Mouse (Mus musculus): ENCODE measurements around the gene Fgd3.

Fgd3 gene

DNA sequence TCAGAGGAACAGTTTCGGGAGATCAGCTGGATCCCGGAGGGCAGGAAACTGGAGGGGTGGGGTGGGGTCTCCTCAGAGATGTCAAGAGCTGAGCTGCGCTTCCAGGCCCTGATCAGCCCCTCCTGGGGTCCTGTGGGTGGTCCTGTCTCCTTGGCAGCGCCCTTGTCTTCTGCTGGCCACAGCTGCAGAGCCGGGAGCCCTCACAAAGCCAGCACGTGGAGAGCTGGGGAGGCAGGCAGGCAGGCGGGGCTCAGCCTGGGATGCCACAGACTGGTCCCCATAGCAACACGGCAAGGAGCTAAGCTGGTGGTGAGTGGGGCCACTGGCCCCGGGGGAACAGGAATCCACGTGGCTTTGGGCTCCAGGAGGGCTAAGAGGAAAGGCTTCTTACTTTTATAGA is at the start of gene Fgd3:
Gene Fgd3 (minus strand): TSS at position 272 of the 400 bp plus-strand sequence.
- peak in 1 of 2 experiments; percentile 53 for DNase-seq (ENCODE audit: low spot score in 2 of 2)

DNA sequence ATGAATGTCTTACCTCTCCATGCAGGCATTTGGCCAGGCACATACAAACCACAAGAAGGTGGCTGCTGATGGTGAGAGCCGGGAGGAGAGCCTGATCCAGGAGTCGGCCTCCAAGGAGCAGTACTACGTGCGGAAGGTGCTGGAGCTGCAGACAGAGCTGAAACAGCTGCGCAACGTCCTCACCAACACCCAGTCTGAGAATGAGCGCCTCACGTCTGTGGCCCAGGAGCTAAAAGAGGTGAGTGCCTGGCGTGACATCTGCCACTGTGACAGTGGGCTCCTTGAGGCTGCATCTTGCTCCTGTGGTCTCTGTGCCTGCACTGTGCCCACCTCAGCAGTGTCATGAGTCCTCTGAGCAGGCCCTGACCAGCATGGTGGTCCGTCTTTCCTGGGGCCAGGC is 49.3 kb upstream of the Fgd3 start:
- DNase-seq (ENCODE audit: low spot score in 2 of 2) = no peak

DNA sequence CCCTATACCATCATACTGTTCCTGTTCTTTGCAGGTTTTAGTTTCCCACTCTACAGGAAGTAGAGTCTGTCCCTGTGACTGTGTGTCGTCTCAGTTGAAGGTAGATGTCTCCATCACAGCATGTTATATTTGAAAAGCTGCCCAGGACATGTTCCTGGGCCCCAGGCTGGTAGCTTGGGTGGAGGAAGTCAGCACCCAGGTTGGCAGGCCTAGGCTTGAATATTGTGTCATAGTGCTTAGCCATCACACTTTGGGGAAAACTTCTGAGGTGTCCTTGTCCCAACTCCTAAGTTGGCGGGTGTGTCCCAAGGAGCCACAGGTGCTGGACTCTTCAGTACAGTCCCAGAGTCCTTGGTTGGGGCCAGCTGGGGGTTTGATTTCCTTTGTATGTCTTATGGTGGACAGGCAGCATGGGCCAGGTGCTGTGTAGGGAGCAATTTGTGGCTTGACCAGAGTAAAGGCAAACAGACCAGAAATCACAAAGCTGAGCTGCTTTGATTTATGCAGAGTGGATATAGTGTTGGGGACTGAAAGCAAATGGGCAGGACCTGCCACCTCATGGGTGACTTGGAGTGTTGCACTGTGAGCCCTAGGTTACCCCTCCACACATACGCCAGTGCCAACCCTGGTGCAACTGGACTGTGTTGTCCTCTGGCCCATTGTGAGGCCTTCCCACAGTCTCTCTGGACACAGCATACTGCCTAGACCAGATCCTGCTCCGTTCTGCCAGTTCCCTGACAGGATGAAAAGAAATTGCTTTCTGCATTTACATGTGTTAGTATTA is 47.7 kb upstream of the Fgd3 start:
- DNase-seq (ENCODE audit: low spot score in 2 of 2) = no peak

DNA sequence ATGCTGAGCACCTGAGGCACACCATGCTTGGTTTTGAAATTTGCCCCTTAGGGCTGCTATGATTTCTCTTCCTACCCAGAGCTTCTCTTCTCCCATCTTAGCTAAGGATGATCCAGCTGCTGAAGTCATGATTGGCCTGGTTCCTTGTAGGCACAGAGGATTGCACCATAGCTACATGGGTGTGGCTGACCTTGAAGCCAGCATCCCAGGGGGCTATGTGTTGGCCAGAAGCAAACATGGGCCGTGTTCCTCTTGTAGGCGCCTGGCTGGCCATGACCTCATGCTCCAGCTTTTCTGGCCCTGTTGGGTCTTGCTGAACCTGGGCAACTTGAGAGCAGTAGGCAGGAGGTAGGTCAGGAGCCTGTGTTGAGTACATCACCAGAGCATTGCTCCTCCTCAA is 44.6 kb upstream of the Fgd3 start:
- DNase-seq (ENCODE audit: low spot score in 2 of 2) = no peak

DNA sequence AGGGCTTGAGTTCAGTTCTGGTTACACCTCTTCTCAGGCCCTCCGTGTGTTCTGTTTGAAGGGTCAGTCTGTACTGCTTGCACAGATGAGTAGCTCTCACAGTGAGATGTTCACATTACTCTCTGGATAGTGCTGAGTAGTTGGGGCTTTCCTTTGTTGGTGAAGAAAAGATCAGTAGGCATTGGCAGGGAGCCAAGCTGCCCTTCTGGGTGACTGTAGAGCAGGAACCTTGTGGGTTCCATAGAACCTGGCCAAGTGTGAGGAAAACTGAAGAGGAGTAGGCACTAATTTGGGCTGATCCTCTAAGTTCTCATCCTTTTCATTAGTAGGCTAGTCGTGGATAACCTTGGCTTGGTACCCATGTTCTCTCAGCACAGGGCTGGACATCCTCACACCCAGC is 42.7 kb upstream of the Fgd3 start:
- DNase-seq (ENCODE audit: low spot score in 2 of 2) = no peak

DNA sequence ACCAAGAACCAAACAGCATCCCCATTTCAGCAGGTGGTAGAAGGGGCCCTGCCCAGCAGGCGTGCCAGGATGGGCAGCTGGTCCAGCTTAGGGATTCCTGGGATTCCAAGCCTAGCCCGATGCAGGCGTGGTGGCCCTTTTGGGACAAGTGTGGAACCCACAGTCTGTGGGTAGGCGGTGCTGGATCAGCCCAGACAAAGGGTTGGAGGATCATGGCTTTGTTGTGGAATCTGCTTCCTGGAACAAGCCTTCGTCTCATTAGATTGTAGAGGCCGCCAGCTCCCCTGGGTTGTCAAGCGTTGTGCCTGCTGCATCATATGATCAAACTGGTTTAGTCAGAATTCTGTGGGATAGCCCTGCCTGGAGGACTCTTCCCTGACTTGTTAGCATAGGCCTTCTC is 42.3 kb upstream of the Fgd3 start:
- no peak for DNase-seq (ENCODE audit: low spot score in 2 of 2)

DNA sequence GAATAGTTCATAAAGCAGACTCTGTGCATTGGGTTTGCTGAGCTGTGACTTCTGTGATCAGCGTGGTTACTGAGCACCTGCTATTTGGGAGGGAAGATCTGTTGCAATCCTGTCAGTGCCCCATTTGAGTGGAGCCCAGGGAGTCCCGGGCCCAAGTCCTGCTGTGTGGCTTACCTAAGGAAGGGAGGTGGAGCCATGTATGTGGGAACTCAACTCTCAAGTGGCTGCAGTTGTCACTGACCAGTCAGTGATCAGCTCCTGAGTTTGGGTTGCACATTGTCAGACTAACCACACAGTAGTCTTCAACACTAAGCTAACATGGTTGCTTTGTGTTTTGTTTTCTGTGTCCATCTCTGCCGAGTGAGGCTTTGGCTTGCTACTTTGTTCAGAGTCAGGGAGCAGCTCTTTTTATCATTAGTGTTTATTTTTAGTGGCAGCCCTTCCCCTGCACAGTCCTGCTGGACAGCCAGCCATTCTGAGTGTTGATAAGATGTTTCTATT is 40.8 kb upstream of the Fgd3 start:
- DNase-seq (ENCODE audit: low spot score in 2 of 2) = no peak

DNA sequence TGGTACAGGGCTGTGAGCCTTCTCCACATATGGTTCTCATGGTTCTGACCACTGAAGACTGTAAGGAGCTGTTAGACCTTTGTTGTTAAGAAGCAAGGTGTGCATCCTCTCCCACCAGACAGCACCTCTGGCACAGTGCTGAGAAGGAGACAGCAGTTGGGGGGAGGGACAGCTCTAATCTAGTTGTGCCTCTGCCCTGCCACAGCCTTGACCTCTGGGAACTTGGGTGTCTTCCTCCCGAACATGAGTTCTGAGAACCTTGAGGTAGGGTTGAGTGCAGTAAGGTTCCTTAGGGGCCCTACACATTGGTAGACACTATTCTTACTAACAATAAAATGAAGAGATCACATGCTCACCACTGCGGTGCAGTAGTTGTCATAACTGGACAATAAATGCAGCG is 38.1 kb upstream of the Fgd3 start:
- no peak for DNase-seq (ENCODE audit: low spot score in 2 of 2)

DNA sequence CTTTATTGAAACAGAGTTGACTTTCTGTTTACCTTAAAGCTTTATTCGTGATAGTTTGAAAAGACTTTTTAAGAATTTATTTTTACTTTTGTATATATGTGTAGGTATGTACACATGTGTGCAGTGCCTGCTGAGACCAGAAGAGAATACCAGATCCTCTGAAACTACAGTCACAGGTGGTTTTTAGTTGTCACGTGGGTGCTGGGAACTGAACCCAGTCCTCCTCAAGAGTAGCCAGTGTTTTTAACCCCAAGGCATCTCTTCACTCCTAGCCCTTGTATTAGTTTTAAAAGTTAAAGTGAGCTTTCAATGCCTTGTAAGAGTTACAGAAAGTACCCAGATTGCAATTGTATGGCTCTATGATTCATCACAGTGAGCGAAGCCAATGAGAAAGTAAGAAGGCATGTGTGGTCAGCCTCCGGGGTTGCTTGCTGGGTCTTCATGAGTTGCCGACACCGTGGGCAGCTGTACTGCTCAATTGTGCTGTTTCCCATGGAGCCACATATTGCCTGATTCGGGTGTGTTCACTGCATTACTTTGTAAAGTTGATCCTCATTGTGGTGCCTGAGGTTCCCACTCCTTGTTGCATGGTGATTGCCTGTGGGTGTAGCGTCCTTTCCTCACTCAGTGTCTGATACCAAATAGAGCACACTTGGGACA is 37.4 kb upstream of the Fgd3 start:
- DNase-seq (ENCODE audit: low spot score in 2 of 2) = no peak

DNA sequence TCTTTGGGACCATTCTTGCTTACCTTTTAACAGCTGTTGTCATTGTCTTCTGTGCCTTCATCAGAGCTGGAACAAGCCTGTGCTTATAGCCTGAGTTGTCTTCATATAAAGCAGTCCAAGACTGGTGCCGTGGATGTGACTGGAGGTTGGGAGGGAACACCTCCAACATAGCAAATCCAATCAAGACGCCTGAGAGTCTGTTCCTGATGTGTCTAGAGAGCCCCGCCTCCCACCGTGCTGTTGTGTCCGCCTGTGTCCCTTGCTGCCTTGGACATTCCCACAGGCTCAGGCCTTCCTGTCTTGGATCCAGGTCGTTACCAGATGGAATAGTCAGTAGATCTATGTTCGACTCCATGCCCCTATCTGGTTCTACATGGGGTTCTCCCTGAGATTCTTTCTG is 36.0 kb upstream of the Fgd3 start:
- no peak for DNase-seq (ENCODE audit: low spot score in 2 of 2)

DNA sequence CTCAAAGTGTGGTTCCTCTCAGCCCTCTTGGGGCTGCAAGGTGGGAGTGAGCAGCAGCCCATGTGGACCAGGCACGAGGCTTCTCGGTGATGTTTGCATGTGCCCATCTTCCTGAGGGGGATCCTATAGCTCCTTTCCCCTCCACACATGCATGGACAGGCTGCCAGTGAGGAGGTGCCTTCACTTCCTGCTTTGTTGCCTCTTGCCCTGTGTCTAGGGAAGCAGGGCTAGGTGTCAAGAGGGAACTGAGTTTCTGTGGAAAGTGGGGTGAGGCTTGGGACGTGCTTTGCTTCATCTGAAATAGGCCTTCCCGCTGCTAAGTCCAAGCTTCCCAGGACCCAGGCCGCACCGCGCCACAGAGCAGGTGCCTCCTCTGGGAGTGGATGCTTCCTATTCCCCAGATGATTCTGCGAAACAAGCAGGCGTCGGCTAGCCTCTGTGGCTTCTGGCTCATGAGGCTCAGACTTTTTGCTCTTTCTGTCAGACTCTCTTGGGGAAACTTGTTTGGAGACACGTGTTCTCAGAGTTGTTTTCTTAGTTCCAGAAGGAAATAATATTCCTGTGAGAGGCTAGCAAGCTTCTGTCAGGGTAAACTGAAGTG is 35.5 kb upstream of the Fgd3 start:
- DNase-seq (ENCODE audit: low spot score in 2 of 2) = no peak

DNA sequence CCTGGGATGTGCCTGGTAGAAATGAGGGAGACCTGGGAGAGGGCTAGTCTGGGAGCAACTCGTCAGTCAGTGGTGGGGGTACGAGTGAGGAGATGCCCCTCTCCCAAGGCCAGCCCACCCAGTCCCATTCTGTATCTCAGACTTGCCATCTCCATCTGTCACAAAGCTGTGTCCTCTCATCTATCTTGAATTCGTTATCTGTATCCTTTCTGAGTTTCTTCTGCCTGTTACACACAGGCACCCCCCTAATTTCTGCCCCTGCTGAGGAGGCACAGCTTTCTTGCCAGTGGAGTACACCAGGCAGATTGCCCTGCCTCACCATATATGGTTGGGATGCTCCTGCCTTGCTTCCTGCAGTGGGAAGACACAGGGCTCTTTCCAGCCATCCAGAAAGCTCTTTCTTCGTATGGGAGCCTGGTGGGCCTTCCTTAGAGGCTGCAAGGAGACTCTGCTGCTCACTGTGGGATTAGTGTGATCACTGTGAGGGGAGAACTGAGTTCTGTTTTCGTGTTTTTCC is 33.9 kb upstream of the Fgd3 start:
- no peak for DNase-seq (ENCODE audit: low spot score in 2 of 2)

DNA sequence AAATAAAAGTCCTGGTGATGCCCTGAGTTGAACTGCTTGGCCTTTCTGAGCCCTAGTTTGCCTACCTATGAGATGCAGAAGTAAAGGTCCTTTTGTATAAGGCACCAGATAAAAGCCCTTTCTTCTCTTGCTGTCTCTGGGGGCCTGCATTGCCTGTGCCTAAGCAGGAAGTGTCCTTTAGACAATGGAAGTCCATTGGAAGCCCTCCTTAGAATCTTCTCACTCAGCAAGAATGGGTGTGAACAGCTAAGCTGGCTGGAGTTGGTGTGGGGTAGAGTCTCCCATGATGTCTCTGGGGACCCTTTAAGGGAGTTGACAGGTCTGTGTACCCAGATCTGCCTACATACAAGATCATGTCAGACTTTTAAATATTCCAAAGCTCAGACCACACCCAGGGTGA is 33.3 kb upstream of the Fgd3 start:
- no peak for DNase-seq (ENCODE audit: low spot score in 2 of 2)

DNA sequence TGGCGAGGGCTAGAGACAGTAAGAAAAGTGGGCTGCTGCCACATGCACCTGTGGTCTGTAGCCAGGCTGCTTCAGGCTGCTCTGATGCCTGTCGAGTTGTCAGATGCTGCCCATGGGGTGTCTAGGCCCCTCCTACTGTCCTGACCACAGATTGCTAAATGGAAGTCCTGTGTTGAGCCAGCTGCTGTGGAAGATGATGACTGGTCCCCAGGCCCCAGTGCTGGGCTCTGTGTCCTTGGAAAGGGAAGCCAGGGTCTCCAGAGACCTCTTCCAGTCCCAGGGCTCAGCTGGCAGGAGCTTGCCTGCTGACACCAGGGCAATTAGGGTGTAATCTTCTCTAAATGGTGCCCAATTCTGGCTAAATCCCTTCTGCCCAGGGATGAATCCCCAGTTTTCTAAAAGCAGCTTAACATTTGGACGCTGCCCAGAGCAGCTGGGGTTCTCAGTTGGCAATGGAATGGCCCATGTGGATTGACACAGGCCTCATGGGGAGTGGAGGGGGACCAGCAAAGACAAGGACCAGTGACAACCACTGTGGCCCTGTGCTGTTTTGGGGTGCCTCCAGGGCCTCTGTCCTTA is 32.6 kb upstream of the Fgd3 start:
- DNase-seq (ENCODE audit: low spot score in 2 of 2) = no peak

DNA sequence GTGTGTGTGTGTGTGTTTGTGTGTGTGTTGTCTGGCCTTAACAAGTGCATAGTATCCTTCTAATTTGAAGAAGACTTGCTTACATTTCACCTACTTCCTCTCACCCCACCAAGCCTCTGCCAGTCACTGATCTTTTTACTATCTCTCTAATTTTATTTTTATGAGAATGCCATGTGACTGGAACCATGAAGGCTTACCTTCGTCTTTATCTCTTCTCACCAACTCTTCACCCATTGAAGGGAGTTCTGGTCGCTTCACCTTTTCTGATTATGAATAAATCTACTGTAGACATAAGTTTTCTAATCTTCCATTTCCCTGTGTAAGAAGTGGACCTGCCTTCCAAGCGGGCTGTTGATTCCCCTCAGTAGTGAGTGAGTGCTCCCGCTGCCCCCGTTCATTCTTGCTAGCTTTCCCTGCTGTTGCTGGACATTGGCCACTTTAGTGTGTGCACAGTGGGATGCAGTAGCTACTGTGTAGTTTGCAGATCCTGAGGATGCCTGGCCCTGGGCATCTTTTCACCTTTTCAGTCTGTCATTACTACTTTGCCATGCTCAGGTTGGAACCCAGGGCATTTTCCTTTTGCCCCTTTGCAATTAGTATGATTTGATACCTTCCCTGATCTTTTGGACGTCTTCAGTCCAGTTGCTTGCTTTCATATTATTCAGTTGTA is 29.9 kb upstream of the Fgd3 start:
- no peak for DNase-seq (ENCODE audit: low spot score in 2 of 2)

DNA sequence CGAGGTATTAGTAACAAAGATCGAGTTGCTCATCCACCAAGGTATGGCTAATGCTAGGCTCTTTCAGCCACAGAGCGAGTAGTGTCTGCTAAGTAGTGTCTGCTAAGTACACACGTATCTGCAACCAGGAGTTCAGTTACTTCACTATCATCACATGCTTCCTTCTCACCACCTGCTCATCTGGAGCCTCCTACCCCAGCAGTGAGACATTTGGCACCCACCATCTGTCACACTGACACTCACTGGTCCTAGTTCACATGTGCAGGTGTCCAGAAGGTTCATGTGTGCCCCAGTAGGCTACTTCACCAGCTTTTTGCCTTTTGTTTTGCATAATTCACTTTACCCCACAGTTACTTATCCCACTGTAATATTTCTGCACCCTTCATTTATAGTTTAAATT is 29.2 kb upstream of the Fgd3 start:
- DNase-seq (ENCODE audit: low spot score in 2 of 2) = no peak

DNA sequence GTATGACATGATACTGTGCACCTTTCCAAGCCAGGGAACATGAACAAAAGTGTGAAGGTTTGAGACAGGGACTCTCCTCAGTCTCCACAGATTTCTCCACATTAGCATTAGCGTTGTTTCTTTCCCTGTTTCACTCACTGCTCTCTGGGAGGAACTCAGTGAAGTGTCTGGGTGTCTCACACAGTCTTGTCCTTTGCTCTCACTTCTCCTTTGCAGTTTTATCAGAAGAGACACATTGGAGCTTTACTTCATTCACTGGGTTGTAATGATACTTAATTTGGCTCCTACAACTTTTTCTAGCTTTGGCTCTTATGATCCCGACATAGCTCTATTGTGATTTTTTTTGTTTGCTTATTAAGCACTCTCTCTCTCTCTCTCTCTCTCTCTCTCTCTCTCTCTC is 28.4 kb upstream of the Fgd3 start:
- DNase-seq (ENCODE audit: low spot score in 2 of 2) = no peak

DNA sequence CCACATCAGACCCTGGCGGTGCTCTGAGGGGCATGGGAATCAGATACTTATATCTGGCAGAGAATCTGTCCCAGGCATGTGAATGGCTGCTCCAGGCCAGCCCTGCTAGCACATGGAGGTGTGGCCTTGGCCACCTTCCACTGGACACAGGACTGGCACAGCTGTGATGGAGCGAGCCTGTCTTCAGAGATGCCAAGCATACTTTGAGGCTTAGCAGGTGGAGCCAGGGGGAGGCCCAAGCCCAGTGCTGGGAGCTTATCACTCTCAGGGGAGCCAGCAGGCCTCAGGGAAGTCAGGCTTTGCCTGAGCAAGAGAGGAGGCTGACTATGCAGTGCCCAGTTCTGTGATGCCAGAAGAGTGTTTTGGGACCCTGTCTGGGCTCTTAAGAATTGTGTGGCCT is 25.4 kb upstream of the Fgd3 start:
- DNase-seq (ENCODE audit: low spot score in 2 of 2) = no peak

DNA sequence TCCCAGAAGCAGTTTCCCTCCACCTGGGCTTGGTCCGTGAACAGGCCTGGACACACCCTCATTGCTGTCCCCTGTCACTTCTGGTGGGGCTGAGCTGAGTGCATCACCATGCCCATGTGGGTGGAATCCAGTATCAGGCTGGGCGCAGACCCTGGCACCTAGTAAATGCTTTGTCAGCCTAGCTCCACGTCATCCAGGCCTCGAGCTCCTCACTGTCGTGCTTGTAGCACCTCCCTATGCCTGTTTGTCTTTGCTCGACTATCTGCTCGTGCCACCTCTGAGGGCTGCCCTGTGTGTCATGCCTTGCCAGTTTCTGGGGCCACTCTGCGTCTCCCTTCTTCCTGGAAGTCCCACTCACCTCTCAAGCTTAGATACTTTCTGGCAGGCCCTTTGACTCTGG is 24.5 kb upstream of the Fgd3 start:
- no peak for DNase-seq (ENCODE audit: low spot score in 2 of 2)

DNA sequence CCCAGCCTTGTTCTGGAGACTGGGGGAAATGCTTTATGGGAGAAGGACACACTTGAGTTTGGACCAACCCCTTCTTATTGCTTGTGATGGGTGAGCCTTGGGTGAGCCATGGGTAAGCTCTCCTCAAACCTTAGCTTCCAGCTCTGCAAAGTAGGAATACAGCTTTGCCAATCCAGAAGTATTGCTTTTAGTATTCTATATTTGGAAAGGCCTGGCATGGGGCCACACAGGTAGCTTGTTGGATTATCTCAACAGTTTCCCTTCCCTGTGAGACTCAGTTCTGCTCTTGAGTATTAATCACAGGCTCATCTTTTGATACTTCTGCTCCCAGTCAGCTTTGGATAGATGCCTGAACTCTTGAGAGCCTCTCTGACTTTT is 22.6 kb upstream of the Fgd3 start:
- DNase-seq (ENCODE audit: low spot score in 2 of 2) = no peak

DNA sequence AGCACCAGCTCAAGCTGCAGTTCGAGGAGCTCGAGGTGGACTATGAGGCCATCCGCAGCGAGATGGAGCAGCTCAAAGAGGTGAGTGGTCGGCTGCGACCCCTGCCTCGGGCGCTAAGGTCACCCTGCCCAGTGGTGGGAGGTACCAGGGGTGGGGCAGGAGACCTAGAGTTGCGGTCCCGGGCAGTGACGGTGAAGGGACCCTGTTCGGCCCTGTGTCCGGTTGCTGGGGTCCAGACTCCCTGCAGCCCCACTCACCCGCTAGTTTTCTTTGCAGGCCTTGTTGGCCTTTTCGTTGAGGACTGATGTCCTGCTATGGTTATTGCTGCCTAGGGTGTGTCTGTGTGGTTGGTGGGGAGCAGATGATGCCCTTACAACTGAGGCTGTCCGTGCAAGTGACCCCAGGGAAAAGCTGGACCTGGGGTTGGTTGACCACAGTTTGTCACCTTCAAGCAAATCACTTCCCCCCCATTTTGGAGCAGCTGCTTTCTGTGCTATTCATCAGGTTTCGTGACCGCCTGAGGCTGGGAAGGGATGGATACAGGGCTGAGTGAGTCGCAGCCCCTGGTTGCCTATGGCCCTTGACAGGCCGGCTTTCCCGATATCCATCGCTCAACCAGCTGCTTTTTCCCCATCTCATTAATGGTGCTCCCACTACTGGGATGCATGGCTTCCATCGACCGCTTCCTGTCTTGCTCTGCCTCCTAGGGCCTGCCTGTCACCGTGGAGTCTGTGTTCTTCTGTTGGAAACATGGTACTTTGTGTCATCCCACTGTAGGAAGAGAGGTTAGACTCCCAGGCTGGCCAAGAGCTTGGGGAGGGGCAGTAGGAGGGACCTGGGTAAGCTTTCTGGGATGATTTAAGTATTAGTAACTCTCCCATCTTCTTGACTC is 22.0 kb upstream of the Fgd3 start:
- no peak for DNase-seq (ENCODE audit: low spot score in 2 of 2)
